Mouse (Mus musculus) testis, adult 2 months (tissue): ENCODE data around the gene Dcakd.

Source experiments
- CTCF ChIP-seq: fragments of 200-500 bp; IDR thresholded peaks from 2 replicates; pipeline ENCODE4 v1.5.1; 2012; ENCODE audit warnings: low read depth, mild to moderate bottlenecking, inconsistent platforms, low read length, moderate library complexity; ENCODE audit not compliant: control insufficient read depth, insufficient read depth, insufficient replicate concordance
- POLR2A ChIP-seq: fragments of 200-500 bp; IDR thresholded peaks from 2 replicates; pipeline ENCODE4 v1.6.1; 2012; ENCODE audit warnings: low read depth, mild to moderate bottlenecking, inconsistent platforms, low read length, moderate library complexity; ENCODE audit not compliant: control insufficient read depth

- TF ChIP-seq POLR2A (no peak), CTCF (no peak)
These were observed 31.0 kb downstream of the Dcakd start for GRCm38 (mm10) chr11:102996991-102997770.
